Mouse (Mus musculus) kidney, adult 2 months (tissue): ENCODE measurements around the gene Klc2.

Source experiments
- CTCF ChIP-seq: fragments of 200-500 bp; conservative IDR thresholded peaks from 2 replicates; pipeline ENCODE4 v1.5.1; 2011; ENCODE audit warnings: low read depth, mild to moderate bottlenecking, control low read depth, low read length, moderate library complexity, mixed read lengths; ENCODE audit not compliant: insufficient read depth, insufficient read length
- POLR2A ChIP-seq: fragments of 200-500 bp; IDR thresholded peaks from one replicate; pipeline ENCODE4 v1.6.1; 2011; ENCODE audit warnings: low read depth, low read length, control low read depth

DNA sequence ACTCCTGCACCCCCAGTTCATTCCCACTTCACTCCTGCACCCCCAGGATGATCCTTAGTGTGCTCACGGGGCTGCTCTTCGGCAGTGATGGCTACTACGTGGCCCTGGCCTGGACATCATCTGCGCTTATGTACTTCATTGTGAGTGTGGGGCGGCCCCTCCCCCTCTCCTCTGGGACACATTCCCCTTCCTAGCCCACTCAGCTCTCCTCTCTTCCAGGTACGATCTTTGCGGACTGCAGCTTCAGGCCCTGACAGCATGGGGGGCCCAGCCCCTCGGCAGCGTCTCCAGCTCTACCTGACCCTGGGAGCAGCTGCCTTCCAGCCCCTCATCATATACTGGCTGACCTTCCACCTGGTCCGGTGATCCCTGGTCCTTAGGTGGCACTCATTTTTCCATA, 26.3 kb downstream of the Klc2 start:
- TF ChIP-seq CTCF (no peak), POLR2A (no peak)
